Mouse (Mus musculus) retina, adult 2 months (tissue): Measurements from ENCODE around the gene Dok3.

ENCODE experiments used
- DNase-seq: peaks from one replicate; pipeline ENCODE4 v3.0.0-alpha.2; 2012; ENCODE audit warnings: low read depth, low spot score

Dok3 gene

DNA sequence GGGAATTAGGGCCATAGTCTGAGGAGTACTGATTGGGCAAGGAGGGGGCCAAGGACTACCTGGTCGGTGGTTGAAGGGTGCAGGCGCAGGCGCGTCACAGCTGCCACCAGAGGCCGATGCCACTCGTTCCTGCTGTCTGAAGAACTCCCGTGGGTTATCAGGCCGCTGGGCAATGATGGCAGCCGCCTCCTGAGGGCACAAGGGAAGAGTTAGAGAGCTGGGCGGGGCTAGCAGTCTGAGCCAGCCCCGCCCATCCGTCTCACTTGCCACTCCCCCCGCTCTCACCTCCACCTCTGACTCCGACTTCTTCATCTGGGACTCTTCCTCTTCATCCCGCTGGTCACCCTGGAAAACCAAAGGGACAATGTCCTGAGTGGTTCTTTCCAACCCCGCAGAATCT, 51.6 kb downstream of the Dok3 start:
- DNase-seq, result no peak

GRCm38 (mm10) chr13:55476256-55476655, 52.8 kb downstream of the Dok3 start:
- DNase-seq, result no peak

- no peak for DNase-seq
Measured at GRCm38 (mm10) chr13:55475750-55476149, 53.3 kb downstream of the Dok3 start.

DNA sequence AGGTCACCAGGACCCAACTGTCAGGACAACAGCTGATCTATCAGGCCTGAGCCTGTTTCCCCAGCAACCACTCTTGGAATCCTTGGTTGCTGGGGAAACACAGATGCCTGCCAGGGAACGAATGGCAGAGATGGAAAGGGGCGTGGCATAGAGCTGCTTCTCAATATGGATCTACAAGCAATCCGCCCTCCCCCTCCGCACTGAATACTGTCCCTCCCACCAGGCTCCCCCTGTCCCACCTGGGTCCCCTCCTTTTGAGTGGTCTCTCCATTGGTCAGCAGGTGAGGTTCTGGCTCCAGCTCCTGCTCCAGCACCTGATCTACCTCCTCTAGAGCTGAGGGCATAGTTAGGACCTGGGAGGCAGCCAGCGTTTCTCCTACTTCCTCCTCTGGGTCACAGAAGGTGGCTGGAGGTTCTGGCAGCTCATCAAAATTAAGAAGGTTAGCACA, 54.5 kb downstream of the Dok3 start:
- DNase-seq, result no peak

DNA sequence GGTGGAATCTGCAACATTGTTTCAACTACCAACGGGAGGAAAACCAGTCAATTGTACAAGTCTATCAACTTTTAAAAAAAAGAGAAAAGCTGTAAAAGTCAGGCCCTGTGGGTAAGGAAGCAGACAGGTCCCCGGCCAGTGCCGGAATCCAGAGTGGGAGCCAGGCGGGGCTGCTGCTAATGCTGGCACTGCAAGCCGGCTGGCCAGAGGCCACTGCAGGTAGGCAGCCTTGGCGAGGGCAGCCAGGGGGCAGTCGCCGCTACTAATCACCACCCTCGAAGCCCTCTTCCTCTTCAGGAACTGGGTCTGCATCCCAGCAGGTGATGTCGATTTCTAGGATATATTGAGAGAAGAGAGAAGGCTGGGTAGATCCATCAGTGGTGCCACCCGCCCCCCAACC, 55.1 kb downstream of the Dok3 start:
- no peak for DNase-seq
